Mouse (Mus musculus) heart, embryonic 13.5 days (tissue): Measurements from ENCODE around the gene H1foo. TPM values are rescaled to one million over a fixed set of nuclear protein-coding genes. Genes with fewer than 3 reads are reported as not detected.

Source experiments
- ATAC-seq: fragments of 200-750 bp; cut with Nextera tagmentation; 2 replicates; pipeline ENCODE4 v1.8.0; 2017; ENCODE audit warnings: moderate TSS enrichment; ENCODE audit not compliant: insufficient number of reproducible peaks, low FRiP score, low TSS enrichment; ENCODE audit errors: extremely low read depth
- H3K27ac ChIP-seq: fragments of 300-500 bp; sonication (generic); replicated peaks from 2 replicates; pipeline ENCODE4 v1.5.1; 2015; ENCODE audit warnings: moderate library complexity, mild to moderate bottlenecking, inconsistent platforms
- H3K27me3 ChIP-seq: fragments of 300-500 bp; sonication (generic); replicated peaks from 2 replicates; pipeline ENCODE4 v1.6.1; 2015; ENCODE audit warnings: mild to moderate bottlenecking, inconsistent platforms
- H3K36me3 ChIP-seq: fragments of 300-500 bp; sonication (generic); 2 replicates; pipeline ENCODE4 v1.6.1; 2015; ENCODE audit warnings: mild to moderate bottlenecking, inconsistent platforms
- H3K4me1 ChIP-seq: fragments of 300-500 bp; sonication (generic); 2 replicates; pipeline ENCODE4 v1.6.1; 2015; ENCODE audit warnings: inconsistent platforms
- H3K4me2 ChIP-seq: fragments of 300-500 bp; sonication (generic); 2 replicates; pipeline ENCODE4 v1.6.1; 2015; ENCODE audit warnings: inconsistent platforms, mild to moderate bottlenecking, moderate library complexity
- H3K4me3 ChIP-seq: fragments of 300-500 bp; sonication (generic); 2 replicates; pipeline ENCODE4 v1.5.1; 2015; ENCODE audit warnings: moderate library complexity, mild to moderate bottlenecking, inconsistent platforms
- H3K9ac ChIP-seq: fragments of 300-500 bp; sonication (generic); 2 replicates; pipeline ENCODE4 v1.6.1; 2015; ENCODE audit warnings: inconsistent platforms, mild to moderate bottlenecking, moderate library complexity
- H3K9me3 ChIP-seq: fragments of 300-500 bp; sonication (generic); 2 replicates; pipeline ENCODE4 v1.6.1; 2016; ENCODE audit warnings: inconsistent platforms
- WGBS: fragments of 180-500 bp; shearing (Covaris S2); methylation state at CpG from one replicate; pipeline ENCODE4 v1.1.7; 2015; ENCODE audit warnings: mixed read lengths; 5-methylcytosine and 5-hydroxymethylcytosine counted together
- polyA plus RNA-seq: library from polyadenylated mRNA; unstranded; fragments of >200 nt; fragmentation: Nextera tagmentation; extraction: Ambion mirVana; gene quantifications from 2 replicates; pipeline ENCODE4 v1.2.1, GENCODE M21; 2015

Gene H1foo
- polyA plus RNA-seq, 1 experiment from 2014 or later = not detected

- no peak overlapping the region for H3K4me3 ChIP-seq
- H3K4me1 ChIP-seq = peaks cover 73% of the 10 kb centered on the region
- no peaks in the 10 kb centered on the region for H3K27me3 ChIP-seq
- H3K4me2 ChIP-seq = peak overlapping the region; percentile 12; the same call in 1 of the 2 replicates
- peaks cover 22% of the 10 kb centered on the region for H3K36me3 ChIP-seq
- 52% methylated on average over 8 of the region's 8 CpGs for WGBS
- ATAC-seq = peak; percentile 32; the same call in 1 of the 2 replicates
- H3K9ac ChIP-seq = no peak overlapping the region
- H3K9me3 ChIP-seq = no peaks in the 10 kb centered on the region
- H3K27ac ChIP-seq = peak overlapping the region; percentile 64
Observed at GRCm38 (mm10) chr6:115909940-115910339, 34.8 kb upstream of the H1foo start.

- peak overlapping the region; percentile 36; the same call in 1 of the 2 replicates for H3K27ac ChIP-seq
- H3K4me1 ChIP-seq = peaks cover 83% of the 10 kb centered on the region
Observed at GRCm38 (mm10) chr6:115911763-115912162, 33.0 kb upstream of the H1foo start.

GRCm38 (mm10) chr6:115913482-115913881, 31.3 kb upstream of the H1foo start:
- WGBS = 80% methylated on average over 10 of the region's 10 CpGs
- H3K4me3 ChIP-seq = no peak overlapping the region
- ATAC-seq = no peak
- no peak overlapping the region for H3K27ac ChIP-seq
- H3K9ac ChIP-seq = no peak overlapping the region
- H3K27me3 ChIP-seq = no peaks in the 10 kb centered on the region
- H3K4me2 ChIP-seq = no peak overlapping the region
- no peaks in the 10 kb centered on the region for H3K9me3 ChIP-seq
- H3K4me1 ChIP-seq = peaks cover 91% of the 10 kb centered on the region
- no peaks in the 10 kb centered on the region for H3K36me3 ChIP-seq

More at GRCm38 (mm10) chr6:115911763-115912162, 33.0 kb upstream of the H1foo start:
- Histone ChIP-seq H3K4me3 (no peak overlapping the region), H3K9ac (0 out of 2 replicates have a peak overlapping the region, but pooled peaks have one; percentile 25), H3K27me3 (no peaks in the 10 kb centered on the region), H3K36me3 (peaks cover 8% of the 10 kb centered on the region; the same call in 1 of the 2 replicates), H3K9me3 (no peaks in the 10 kb centered on the region), H3K4me2 (no peak overlapping the region)
- ATAC-seq = no peak
- WGBS = 61% methylated on average over 6 of the region's 6 CpGs

GRCm38 (mm10) chr6:115914511-115915202, 30.1 kb upstream of the H1foo start:
- no peak overlapping the region for H3K4me2 ChIP-seq
- no peaks in the 10 kb centered on the region for H3K36me3 ChIP-seq
- H3K27ac ChIP-seq = peak overlapping the region; percentile 91
- no peak for ATAC-seq
- H3K9ac ChIP-seq = peak overlapping the region; percentile 64; the same call in 1 of the 2 replicates
- H3K4me3 ChIP-seq = no peak overlapping the region
- no peaks in the 10 kb centered on the region for H3K9me3 ChIP-seq
- no peaks in the 10 kb centered on the region for H3K27me3 ChIP-seq
- whole genome bisulfite sequencing = 79% methylated on average over 15 of the region's 15 CpGs
- peaks cover 83% of the 10 kb centered on the region for H3K4me1 ChIP-seq

GRCm38 (mm10) chr6:115915601-115916445, 28.9 kb upstream of the H1foo start:
- Histone ChIP-seq H3K9ac (peak overlapping the region; percentile 64), H3K4me3 (no peak overlapping the region), H3K27me3 (no peaks in the 10 kb centered on the region), H3K4me2 (peak overlapping the region; percentile 43), H3K4me1 (peaks cover 82% of the 10 kb centered on the region), H3K9me3 (no peaks in the 10 kb centered on the region), H3K27ac (peak overlapping the region; percentile 91), H3K36me3 (no peaks in the 10 kb centered on the region)
- WGBS = 18% methylated on average over 17 of the region's 17 CpGs
- no peak for ATAC-seq

GRCm38 (mm10) chr6:115916611-115917010, 28.1 kb upstream of the H1foo start:
- ATAC-seq = no peak
- 40% methylated on average over 5 of the region's 5 CpGs for WGBS
- Histone ChIP-seq H3K4me3 (no peak overlapping the region), H3K4me1 (peaks cover 74% of the 10 kb centered on the region), H3K9ac (peak overlapping the region; percentile 64; the same call in 1 of the 2 replicates), H3K27ac (peak overlapping the region; percentile 91), H3K9me3 (no peaks in the 10 kb centered on the region), H3K4me2 (peak overlapping the region; percentile 43), H3K36me3 (no peaks in the 10 kb centered on the region), H3K27me3 (no peaks in the 10 kb centered on the region)

- Histone ChIP-seq H3K27me3 (no peaks in the 10 kb centered on the region), H3K9me3 (no peaks in the 10 kb centered on the region), H3K27ac (no peak overlapping the region), H3K4me1 (peaks cover 59% of the 10 kb centered on the region), H3K4me2 (no peak overlapping the region), H3K36me3 (peaks cover 5% of the 10 kb centered on the region; the same call in 1 of the 2 replicates), H3K4me3 (no peak overlapping the region), H3K9ac (no peak overlapping the region)
- 78% methylated on average over 1 of the region's 1 CpGs for WGBS
- ATAC-seq = no peak
Observed at GRCm38 (mm10) chr6:115918615-115919014, 26.1 kb upstream of the H1foo start.

GRCm38 (mm10) chr6:115919876-115920275, 24.9 kb upstream of the H1foo start:
- Histone ChIP-seq H3K4me3 (no peak overlapping the region), H3K9me3 (no peaks in the 10 kb centered on the region), H3K27ac (no peak overlapping the region), H3K4me1 (peaks cover 61% of the 10 kb centered on the region), H3K9ac (no peak overlapping the region), H3K4me2 (no peak overlapping the region), H3K36me3 (peaks cover 9% of the 10 kb centered on the region; the same call in 1 of the 2 replicates), H3K27me3 (no peaks in the 10 kb centered on the region)
- no peak for ATAC-seq
- WGBS = 76% methylated on average over 5 of the region's 5 CpGs

- no peak overlapping the region for H3K4me3 ChIP-seq
- peak; percentile 40; the same call in 1 of the 2 replicates for ATAC-seq
- no peaks in the 10 kb centered on the region for H3K27me3 ChIP-seq
- H3K9me3 ChIP-seq = no peaks in the 10 kb centered on the region
- no peak overlapping the region for H3K4me2 ChIP-seq
- peaks cover 9% of the 10 kb centered on the region; the same call in 1 of the 2 replicates for H3K36me3 ChIP-seq
- peaks cover 35% of the 10 kb centered on the region for H3K4me1 ChIP-seq
- 27% methylated on average over 6 of the region's 6 CpGs for WGBS
- peak overlapping the region; percentile 47; the same call in 1 of the 2 replicates for H3K9ac ChIP-seq
- H3K27ac ChIP-seq = peak overlapping the region; percentile 25; the same call in 1 of the 2 replicates
Observed at GRCm38 (mm10) chr6:115924829-115925228, 19.9 kb upstream of the H1foo start.

- Histone ChIP-seq H3K4me1 (peaks cover 33% of the 10 kb centered on the region), H3K27me3 (no peaks in the 10 kb centered on the region), H3K9ac (no peak overlapping the region), H3K27ac (no peak overlapping the region), H3K4me3 (no peak overlapping the region), H3K36me3 (peaks cover 9% of the 10 kb centered on the region; the same call in 1 of the 2 replicates), H3K4me2 (no peak overlapping the region), H3K9me3 (no peaks in the 10 kb centered on the region)
- no peak for ATAC-seq
- WGBS = 83% methylated on average over 10 of the region's 10 CpGs
Observed at GRCm38 (mm10) chr6:115926416-115926815, 18.3 kb upstream of the H1foo start.
